ENCODE assay signal across 28 mouse cellular contexts in genomic region chr7:91567423-91567822, GRCm38 (mm10).
"Had no signal": no experiment of that assay in that cellular context is flagged by ENCODE, and none has a peak within 500 bp of the region (broad histone marks: within the 10 kb centered on the region; RNA-seq: fewer than 3 reads in every experiment).

No protein-coding gene starts in this region.

- H3K27ac ChIP-seq: embryonic facial prominence, embryonic 10.5 days; embryonic facial prominence, embryonic 12.5 days; embryonic facial prominence, embryonic 13.5 days; embryonic facial prominence, embryonic 15.5 days; forebrain, embryonic 10.5 days; forebrain, embryonic 12.5 days; forebrain, embryonic 13.5 days; forebrain, embryonic 15.5 days; gastrocnemius, adult 2 months; heart, adult 2 months had no signal

- H3K36me3 ChIP-seq: embryonic facial prominence, embryonic 10.5 days; embryonic facial prominence, embryonic 12.5 days; embryonic facial prominence, embryonic 13.5 days; embryonic facial prominence, embryonic 15.5 days; forebrain, embryonic 10.5 days; forebrain, embryonic 12.5 days; forebrain, embryonic 15.5 days had no signal

- H3K27me3 ChIP-seq: embryonic facial prominence, embryonic 12.5 days; embryonic facial prominence, embryonic 13.5 days; embryonic facial prominence, embryonic 15.5 days; forebrain, embryonic 12.5 days; forebrain, embryonic 13.5 days; forebrain, embryonic 15.5 days had no signal

- ATAC-seq: forebrain, embryonic 13.5 days; forebrain, embryonic 14.5 days; forebrain, embryonic 15.5 days; forebrain, embryonic 16.5 days; forebrain, postnatal 0 days had no signal

- H3K4me1 ChIP-seq: embryonic facial prominence, embryonic 10.5 days; embryonic facial prominence, embryonic 12.5 days; embryonic facial prominence, embryonic 13.5 days; embryonic facial prominence, embryonic 15.5 days; forebrain, embryonic 10.5 days; forebrain, embryonic 12.5 days; forebrain, embryonic 13.5 days; forebrain, embryonic 15.5 days had no signal

- H3K4me2 ChIP-seq: embryonic facial prominence, embryonic 12.5 days; embryonic facial prominence, embryonic 13.5 days; embryonic facial prominence, embryonic 15.5 days; forebrain, embryonic 12.5 days; forebrain, embryonic 13.5 days; forebrain, embryonic 15.5 days had no signal

- H3K4me3 ChIP-seq: embryonic facial prominence, embryonic 10.5 days; embryonic facial prominence, embryonic 12.5 days; embryonic facial prominence, embryonic 13.5 days; embryonic facial prominence, embryonic 15.5 days; erythroblast, embryonic 14.5 days; forebrain, embryonic 10.5 days; forebrain, embryonic 12.5 days; forebrain, embryonic 13.5 days; forebrain, embryonic 15.5 days; gastrocnemius, adult 2 months; heart, adult 2 months had no signal

- H3K9ac ChIP-seq: embryonic facial prominence, embryonic 12.5 days; embryonic facial prominence, embryonic 13.5 days; embryonic facial prominence, embryonic 15.5 days; forebrain, embryonic 12.5 days; forebrain, embryonic 13.5 days; forebrain, embryonic 15.5 days; forebrain, postnatal 0 days had no signal

- H3K9me3 ChIP-seq: embryonic facial prominence, embryonic 10.5 days; embryonic facial prominence, embryonic 12.5 days; embryonic facial prominence, embryonic 13.5 days; embryonic facial prominence, embryonic 15.5 days; forebrain, embryonic 10.5 days; forebrain, embryonic 12.5 days; forebrain, embryonic 13.5 days; forebrain, embryonic 15.5 days had no signal

- DNase-seq: cerebellum, adult 8-10 months; cerebellum, adult 9-10 months; cerebellum, adult 9-11 months; cerebellum, postnatal 10 days; cerebellum, postnatal 14 days; cerebellum, postnatal 25 days; cerebellum, postnatal 36 days; embryo, embryonic 11 days; forebrain, postnatal 0 days; gastrocnemius, adult 2 months; gastrocnemius, postnatal 10 days; gastrocnemius, postnatal 14 days; gastrocnemius, postnatal 25 days; gastrocnemius, postnatal 36 days; heart, adult 11 months; heart, adult 18-20 months; heart, adult 2 months had no signal
